Mouse (Mus musculus): ENCODE measurements at regions not wholly inside any gene's neighbourhood (a gene's known extent, or its start where the extent isn't known, plus 50 kb on each side); places are given as distances from the start of the nearest gene placed in this dataset.
A peak's percentile ranks its signal among the peaks of the same experiment; 100 is the strongest.

DNA sequence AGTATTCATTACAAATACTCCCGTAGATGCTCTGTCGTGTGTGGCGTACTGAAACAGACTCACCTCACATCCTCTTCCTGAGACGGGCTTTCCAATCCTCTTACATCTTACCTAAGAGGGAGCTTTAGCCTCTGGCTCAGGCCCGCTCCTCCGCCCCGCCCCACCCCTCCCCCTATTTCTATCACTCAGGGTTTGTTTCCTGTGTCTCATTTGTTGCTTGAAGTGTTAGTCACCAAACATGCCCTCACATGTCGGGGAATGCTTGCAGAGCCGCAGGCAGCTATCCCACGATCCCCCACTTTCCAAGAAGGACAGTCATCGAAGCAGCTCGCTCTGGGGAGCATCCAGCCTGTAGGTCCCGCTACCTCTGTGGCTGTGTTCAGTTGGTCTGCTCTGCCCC lies 101.6 kb upstream of the Mrps10 start:
- Histone ChIP-seq H3K9me3 (replicated peaks) (peaks cover 6% of the 10 kb centered on the region; the same call in 1 of the 2 replicates), H3K9ac (no peak overlapping the region), H3K27ac (no peak overlapping the region), H3K4me2 (replicated peaks) (no peak overlapping the region), H3K4me3 (no peak overlapping the region), H3K36me3 (peaks cover 18% of the 10 kb centered on the region; the same call in 1 of the 2 replicates), H3K4me1 (no peaks in the 10 kb centered on the region), H3K27me3 (no peaks in the 10 kb centered on the region)
- no peak for ATAC-seq (ENCODE audit: low FRiP score)
- 97% methylated on average over 13 of the region's 13 CpGs for WGBS

GRCm38 (mm10) chr17:47266335-47266734 lies 102.4 kb upstream of the Mrps10 start:
- peaks cover 20% of the 10 kb centered on the region; the same call in 1 of the 2 replicates for H3K36me3 ChIP-seq
- ATAC-seq (ENCODE audit: low FRiP score) = no peak
- H3K4me3 ChIP-seq = no peak overlapping the region
- no peaks in the 10 kb centered on the region for H3K4me1 ChIP-seq
- peaks cover 6% of the 10 kb centered on the region; the same call in 1 of the 2 replicates for H3K9me3 ChIP-seq (replicated peaks)
- no peaks in the 10 kb centered on the region for H3K27me3 ChIP-seq
- no peak overlapping the region for H3K27ac ChIP-seq
- H3K9ac ChIP-seq = no peak overlapping the region
- 96% methylated on average over 7 of the region's 7 CpGs for WGBS
- H3K4me2 ChIP-seq (replicated peaks) = no peak overlapping the region

DNA sequence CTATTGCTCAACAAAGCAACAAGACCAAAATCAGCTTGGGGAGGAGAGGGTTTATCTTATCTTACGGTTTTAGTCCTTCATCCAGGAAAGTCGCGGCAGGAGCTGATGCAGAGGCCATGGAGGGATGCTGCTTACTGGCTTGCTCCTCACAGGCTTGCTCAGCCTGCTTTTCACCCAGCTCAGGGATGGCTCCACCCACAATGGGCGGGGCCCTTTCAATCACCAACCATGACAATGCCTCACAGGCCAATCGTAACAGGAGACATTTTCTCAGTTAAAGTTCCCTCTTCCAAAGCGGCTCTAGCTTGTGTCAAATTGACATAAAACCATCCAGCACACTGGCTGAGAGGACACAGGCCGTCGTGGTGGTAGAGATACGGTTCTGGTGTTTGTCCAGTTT lies 105.7 kb upstream of the Mrps10 start:
- H3K36me3 ChIP-seq = peaks cover 19% of the 10 kb centered on the region; the same call in 1 of the 2 replicates
- no peak overlapping the region for H3K9ac ChIP-seq
- H3K9me3 ChIP-seq (replicated peaks) = peaks cover 6% of the 10 kb centered on the region; the same call in 1 of the 2 replicates
- no peak for ATAC-seq (ENCODE audit: low FRiP score)
- no peaks in the 10 kb centered on the region for H3K4me1 ChIP-seq
- WGBS = 90% methylated on average over 9 of the region's 9 CpGs
- no peak overlapping the region for H3K4me3 ChIP-seq
- H3K27ac ChIP-seq = no peak overlapping the region
- H3K4me2 ChIP-seq (replicated peaks) = no peak overlapping the region
- H3K27me3 ChIP-seq = no peaks in the 10 kb centered on the region

DNA sequence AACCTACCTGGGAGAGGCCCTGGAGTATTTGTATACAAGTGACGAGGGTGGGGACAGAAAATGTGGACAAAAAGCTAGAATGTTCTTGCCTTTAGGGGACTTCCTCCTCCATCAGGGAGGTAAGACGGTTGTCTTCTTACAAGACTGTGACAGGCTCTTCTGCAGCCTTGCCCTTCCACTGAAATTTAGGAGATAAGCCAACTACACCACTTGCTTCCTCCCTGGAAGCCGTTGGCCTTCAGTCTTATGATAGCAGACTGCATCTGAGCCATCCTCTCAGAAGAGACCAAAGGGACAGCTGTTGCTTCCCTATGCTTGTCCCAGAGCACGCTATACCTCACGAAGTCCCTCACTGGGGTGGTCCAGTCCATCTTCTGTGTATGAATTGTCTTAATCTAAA lies 106.5 kb upstream of the Mrps10 start:
- Histone ChIP-seq H3K4me3 (no peak overlapping the region), H3K9ac (no peak overlapping the region)
- no peak for ATAC-seq (ENCODE audit: low FRiP score)

DNA sequence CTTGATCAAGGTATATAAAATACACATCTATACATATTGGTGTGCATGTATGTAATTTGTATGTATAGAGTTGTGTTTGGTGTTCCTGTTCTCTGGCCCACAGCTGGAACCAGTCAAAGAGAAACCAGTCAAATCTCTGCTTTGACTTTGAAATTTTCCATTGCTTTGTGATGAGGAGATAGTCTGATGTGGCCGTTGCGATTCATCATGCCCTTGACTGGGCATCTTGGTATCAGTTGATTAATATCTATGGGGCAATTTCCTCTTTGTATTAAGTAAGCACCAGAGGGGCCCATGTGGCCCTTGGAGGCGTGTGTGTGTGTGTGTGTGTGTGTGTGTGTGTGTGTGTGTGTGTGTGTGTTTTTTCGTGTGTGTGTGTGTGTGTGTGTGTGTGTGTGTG lies 107.7 kb upstream of the Mrps10 start:
- no peaks in the 10 kb centered on the region for H3K27me3 ChIP-seq
- no peak for ATAC-seq (ENCODE audit: low FRiP score)
- H3K4me3 ChIP-seq = no peak overlapping the region
- H3K4me2 ChIP-seq (replicated peaks) = no peak overlapping the region
- 95% methylated on average over 3 of the region's 4 CpGs for WGBS
- peaks cover 19% of the 10 kb centered on the region; the same call in 1 of the 2 replicates for H3K36me3 ChIP-seq
- H3K9me3 ChIP-seq (replicated peaks) = peaks cover 3% of the 10 kb centered on the region; the same call in 1 of the 2 replicates
- H3K27ac ChIP-seq = no peak overlapping the region
- H3K9ac ChIP-seq = no peak overlapping the region
- no peaks in the 10 kb centered on the region for H3K4me1 ChIP-seq

More for the DNA sequence above, 106.5 kb upstream of the Mrps10 start:
- H3K9me3 ChIP-seq (replicated peaks) = peaks cover 3% of the 10 kb centered on the region; the same call in 1 of the 2 replicates
- no peaks in the 10 kb centered on the region for H3K4me1 ChIP-seq
- no peak overlapping the region for H3K27ac ChIP-seq
- 94% methylated on average over 5 of the region's 5 CpGs for WGBS
- no peaks in the 10 kb centered on the region for H3K27me3 ChIP-seq
- peaks cover 19% of the 10 kb centered on the region; the same call in 1 of the 2 replicates for H3K36me3 ChIP-seq
- H3K4me2 ChIP-seq (replicated peaks) = no peak overlapping the region

GRCm38 (mm10) chr17:47258296-47258695 lies 110.4 kb upstream of the Mrps10 start:
- no peak for ATAC-seq (ENCODE audit: low FRiP score)
- Histone ChIP-seq H3K27me3 (no peaks in the 10 kb centered on the region), H3K4me2 (replicated peaks) (no peak overlapping the region), H3K36me3 (peaks cover 27% of the 10 kb centered on the region; the same call in 1 of the 2 replicates), H3K9me3 (replicated peaks) (peaks cover 3% of the 10 kb centered on the region; the same call in 1 of the 2 replicates), H3K27ac (no peak overlapping the region), H3K4me1 (no peaks in the 10 kb centered on the region), H3K9ac (no peak overlapping the region), H3K4me3 (no peak overlapping the region)
- 87% methylated on average over 2 of the region's 2 CpGs for WGBS

GRCm38 (mm10) chr17:47255209-47255608 lies 113.5 kb upstream of the Mrps10 start:
- H3K36me3 ChIP-seq = peaks cover 15% of the 10 kb centered on the region
- no peak overlapping the region for H3K27ac ChIP-seq
- no peak overlapping the region for H3K4me2 ChIP-seq (replicated peaks)
- 96% methylated on average over 8 of the region's 8 CpGs for WGBS
- H3K4me3 ChIP-seq = no peak overlapping the region
- ATAC-seq (ENCODE audit: low FRiP score) = no peak
- H3K4me1 ChIP-seq = no peaks in the 10 kb centered on the region
- H3K9ac ChIP-seq = no peak overlapping the region
- no peaks in the 10 kb centered on the region for H3K9me3 ChIP-seq (replicated peaks)
- no peaks in the 10 kb centered on the region for H3K27me3 ChIP-seq

DNA sequence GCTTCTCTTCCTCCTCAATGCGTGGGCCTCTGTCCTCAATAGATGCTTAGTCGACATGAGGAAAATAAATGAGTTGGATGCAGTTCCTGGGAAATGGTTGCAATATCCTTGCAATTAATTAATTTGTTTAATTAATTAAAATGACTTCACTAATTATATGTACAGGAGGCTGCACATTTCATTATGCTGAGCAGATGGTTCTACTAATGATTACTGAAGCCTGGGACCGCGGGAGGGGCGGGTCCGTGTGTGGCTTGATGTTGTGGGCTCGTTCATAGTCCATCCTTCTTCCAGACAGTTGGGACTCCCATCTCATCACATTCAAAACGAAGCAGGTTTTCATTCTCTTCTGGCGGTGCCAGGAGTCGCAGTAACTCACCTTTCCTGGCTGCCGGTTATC lies 114.7 kb upstream of the Mrps10 start:
- no peaks in the 10 kb centered on the region for H3K9me3 ChIP-seq (replicated peaks)
- peaks cover 3% of the 10 kb centered on the region for H3K4me1 ChIP-seq
- H3K27me3 ChIP-seq = no peaks in the 10 kb centered on the region
- H3K27ac ChIP-seq = no peak overlapping the region
- peaks cover 15% of the 10 kb centered on the region for H3K36me3 ChIP-seq
- H3K9ac ChIP-seq = no peak overlapping the region
- H3K4me3 ChIP-seq = no peak overlapping the region
- WGBS = 75% methylated on average over 11 of the region's 11 CpGs
- ATAC-seq (ENCODE audit: low FRiP score) = peak; percentile 63; the same call in 1 of the 2 replicates
- H3K4me2 ChIP-seq (replicated peaks) = no peak overlapping the region

- 68% methylated on average over 4 of the region's 4 CpGs for WGBS
- ATAC-seq (ENCODE audit: low FRiP score) = no peak
- Histone ChIP-seq H3K27me3 (no peaks in the 10 kb centered on the region), H3K9ac (no peak overlapping the region), H3K4me1 (peaks cover 5% of the 10 kb centered on the region), H3K36me3 (peaks cover 7% of the 10 kb centered on the region; the same call in 1 of the 2 replicates), H3K4me3 (no peak overlapping the region), H3K9me3 (replicated peaks) (no peaks in the 10 kb centered on the region), H3K27ac (no peak overlapping the region), H3K4me2 (replicated peaks) (no peak overlapping the region)
These were observed 118.7 kb upstream of the Mrps10 start for GRCm38 (mm10) chr17:47250001-47250400.

- Histone ChIP-seq H3K4me3 (no peak overlapping the region), H3K9ac (no peak overlapping the region), H3K27me3 (no peaks in the 10 kb centered on the region), H3K36me3 (peaks cover 5% of the 10 kb centered on the region; the same call in 1 of the 2 replicates), H3K4me1 (peaks cover 5% of the 10 kb centered on the region), H3K27ac (no peak overlapping the region), H3K9me3 (replicated peaks) (no peaks in the 10 kb centered on the region), H3K4me2 (replicated peaks) (no peak overlapping the region)
- WGBS = 86% methylated on average over 9 of the region's 9 CpGs
- no peak for ATAC-seq (ENCODE audit: low FRiP score)
These were observed 119.5 kb upstream of the Mrps10 start for GRCm38 (mm10) chr17:47249176-47249575.

- Histone ChIP-seq H3K4me3 (no peak overlapping the region), H3K27me3 (no peaks in the 10 kb centered on the region), H3K9ac (no peak overlapping the region), H3K36me3 (peaks cover 11% of the 10 kb centered on the region), H3K27ac (no peak overlapping the region), H3K9me3 (replicated peaks) (no peaks in the 10 kb centered on the region), H3K4me2 (replicated peaks) (no peak overlapping the region), H3K4me1 (peaks cover 5% of the 10 kb centered on the region)
- ATAC-seq (ENCODE audit: low FRiP score) = no peak
- WGBS = 92% methylated on average over 3 of the region's 3 CpGs
These were observed 120.6 kb upstream of the Mrps10 start for GRCm38 (mm10) chr17:47248053-47248452.

DNA sequence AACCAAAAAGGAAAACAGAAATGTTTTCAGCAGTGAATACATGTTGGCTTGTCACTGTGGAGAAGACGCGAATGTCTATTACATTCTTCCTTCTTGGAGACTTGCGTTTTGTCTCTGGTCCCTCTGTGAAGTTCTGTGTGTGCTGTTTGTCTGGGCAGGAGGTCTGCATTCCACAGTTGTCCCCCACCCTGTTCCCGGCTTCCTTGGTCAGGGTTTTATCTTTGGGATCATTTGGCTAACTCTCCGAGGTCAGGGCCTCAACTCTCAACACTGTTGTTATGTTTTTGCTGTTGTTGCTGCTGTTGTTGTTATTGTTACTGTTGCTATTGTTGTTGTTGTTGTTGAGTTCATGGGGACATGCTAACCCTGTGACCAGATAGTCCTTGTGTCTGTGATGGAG lies 121.2 kb upstream of the Mrps10 start:
- 88% methylated on average over 5 of the region's 5 CpGs for WGBS

GRCm38 (mm10) chr17:47246605-47247004 lies 122.1 kb upstream of the Mrps10 start:
- H3K4me3 ChIP-seq = no peak overlapping the region
- no peak overlapping the region for H3K9ac ChIP-seq
- WGBS = 86% methylated on average over 8 of the region's 8 CpGs
- no peaks in the 10 kb centered on the region for H3K27me3 ChIP-seq
- ATAC-seq (ENCODE audit: low FRiP score) = no peak
- H3K4me2 ChIP-seq (replicated peaks) = no peak overlapping the region
- peaks cover 16% of the 10 kb centered on the region; the same call in 1 of the 2 replicates for H3K36me3 ChIP-seq
- no peaks in the 10 kb centered on the region for H3K9me3 ChIP-seq (replicated peaks)
- H3K4me1 ChIP-seq = peaks cover 5% of the 10 kb centered on the region
- H3K27ac ChIP-seq = no peak overlapping the region

More for the DNA sequence above, 121.2 kb upstream of the Mrps10 start:
- Histone ChIP-seq H3K27me3 (no peaks in the 10 kb centered on the region), H3K9me3 (replicated peaks) (no peaks in the 10 kb centered on the region), H3K4me2 (replicated peaks) (no peak overlapping the region), H3K9ac (no peak overlapping the region), H3K4me1 (peaks cover 5% of the 10 kb centered on the region), H3K4me3 (no peak overlapping the region), H3K27ac (no peak overlapping the region), H3K36me3 (peaks cover 13% of the 10 kb centered on the region)
- no peak for ATAC-seq (ENCODE audit: low FRiP score)
